Mouse (Mus musculus): Measurements from ENCODE around the gene Slc43a2. TPM values are rescaled to one million over a fixed set of nuclear protein-coding genes. Genes with fewer than 3 reads are reported as not detected.

The Slc43a2 gene
- total RNA-seq, 2 experiments from 2014 or later, result 43.0 to 53.4 TPM

- no peak for TF ChIP-seq CTCF (conservative IDR thresholded peaks at IDR 0.05)
- DNase-seq (ENCODE audit: low spot score in 2 of 2), result no peak
- H3K4me3 ChIP-seq, result no peak overlapping the region
- H3K27ac ChIP-seq, result peak overlapping the region; percentile 68
Measured at GRCm38 (mm10) chr11:75621426-75621825, 89.9 kb downstream of the Slc43a2 start.

GRCm38 (mm10) chr11:75622588-75623329 lies 91.3 kb downstream of the Slc43a2 start:
- no peak for DNase-seq (ENCODE audit: low spot score in 2 of 2)
- Histone ChIP-seq H3K27ac (peak overlapping the region; percentile 88), H3K4me3 (no peak overlapping the region)
- TF ChIP-seq CTCF (conservative IDR thresholded peaks at IDR 0.05), result no peak

GRCm38 (mm10) chr11:75624102-75624554 lies 92.6 kb downstream of the Slc43a2 start:
- no peak for DNase-seq (ENCODE audit: low spot score in 2 of 2)
- peak overlapping the region; percentile 88 for H3K27ac ChIP-seq
- no peak for TF ChIP-seq CTCF (conservative IDR thresholded peaks at IDR 0.05)
- H3K4me3 ChIP-seq, result no peak overlapping the region

GRCm38 (mm10) chr11:75625820-75626219 lies 94.3 kb downstream of the Slc43a2 start:
- Histone ChIP-seq H3K4me3 (no peak overlapping the region), H3K27ac (peak overlapping the region; percentile 88)
- no peak for TF ChIP-seq CTCF (conservative IDR thresholded peaks at IDR 0.05)
- peak; percentile 54 to 76 for DNase-seq (ENCODE audit: low spot score in 2 of 2)

Small RNA genes within 50 kb of the gene (microRNA-seq; reads per million reads assigned to microRNA genes)
- gene Mir3971, result 0 reads per million in 2 experiments

Other genes starting within 250 kb of the Slc43a2 start
- gene Rpa1, start 183.4 kb upstream of the Slc43a2 start, total RNA-seq (2021), result 10 to 100 TPM; 64.1 to 67.0 TPM
- 10 to 100 TPM; 14.9 to 16.7 TPM for gene Smyd4, start 183.3 kb upstream of the Slc43a2 start, total RNA-seq (2021)
- 10 to 100 TPM; 14.0 to 15.6 TPM for gene Serpinf1, start 109.0 kb upstream of the Slc43a2 start, total RNA-seq (2021)
- under 1 TPM; 0.38 to 0.52 TPM for gene Serpinf2, start 92.1 kb upstream of the Slc43a2 start, total RNA-seq (2021)
- gene Wdr81, start 77.0 kb upstream of the Slc43a2 start, total RNA-seq (2021), result 10 to 100 TPM; 23.4 to 23.7 TPM
- gene Tlcd2, start 70.0 kb upstream of the Slc43a2 start, total RNA-seq (2021), result under 1 TPM in 1 of 2 experiments, not detected in 1; 0.56 TPM
- gene Prpf8, start 44.9 kb upstream of the Slc43a2 start, total RNA-seq (2021), result 100 to 1,000 TPM; 131 to 139 TPM
- 1 to 10 TPM; 1.6 to 1.7 TPM for gene Rilp, start 21.6 kb upstream of the Slc43a2 start, total RNA-seq (2021)
- 1 to 10 TPM; 1.3 TPM for gene Scarf1, start 18.2 kb upstream of the Slc43a2 start, total RNA-seq (2021)
- gene Pitpna, start 56.4 kb downstream of the Slc43a2 start, total RNA-seq (2021), result 100 to 1,000 TPM; 269 to 283 TPM
- 10 to 100 TPM; 49.4 to 50.4 TPM for gene Inpp5k, start 99.3 kb downstream of the Slc43a2 start, total RNA-seq (2021)
- 10 to 100 TPM; 16.5 to 19.9 TPM for gene Myo1c, start 118.8 kb downstream of the Slc43a2 start, total RNA-seq (2021)
- 100 to 1,000 TPM; 123 to 136 TPM for gene Crk, start 147.6 kb downstream of the Slc43a2 start, total RNA-seq (2021)
- 1,000 to 10,000 TPM; 1,140 to 1,236 TPM for gene Ywhae, start 201.2 kb downstream of the Slc43a2 start, total RNA-seq (2021)

Measured in layer of hippocampus, adult 2 months (tissue).